Mouse (Mus musculus) gastrocnemius, postnatal 14 days (tissue): Measurements from ENCODE around the gene Otub1. TPM values are rescaled to one million over a fixed set of nuclear protein-coding genes. Genes with fewer than 3 reads are reported as not detected.

Source experiments
- DNase-seq: peaks from one replicate; pipeline ENCODE4 v3.0.0; 2021; ENCODE audit warnings: mixed read lengths
- intact Hi-C: fragments of 180-260 bp; cut with DNase I; formaldehyde crosslinking; loops from one replicate; pipeline ENCODE4 v1.15.1; 2025; ENCODE audit warnings: low total_unique reads
- total RNA-seq, 2 experiments: library from RNA; stranded (reverse); gene quantifications; 2 replicates each; pipeline ENCODE4 v1.2.3; 2021

Gene Otub1
- total RNA-seq, 2 experiments from 2014 or later, result 52.6 to 62.6 TPM

- intact Hi-C loops, result no loop called here
- DNase-seq, result peak; percentile 83
Measured at GRCm38 (mm10) chr19:7153232-7153631, 52.9 kb downstream of the Otub1 start.

- DNase-seq, result no peak
- intact Hi-C loops, result no loop called here
Measured at GRCm38 (mm10) chr19:7151927-7152653, 54.0 kb downstream of the Otub1 start.

GRCm38 (mm10) chr19:7151300-7151926, 54.7 kb downstream of the Otub1 start:
- DNase-seq, result no peak
- intact Hi-C loops, result no loop called here

- DNase-seq, result no peak
- intact Hi-C loops, result no loop called here
Measured at GRCm38 (mm10) chr19:7149158-7149685, 56.9 kb downstream of the Otub1 start.

GRCm38 (mm10) chr19:7148541-7149085, 57.5 kb downstream of the Otub1 start:
- no peak for DNase-seq
- intact Hi-C loops, result no loop called here

Other genes with a start within 250 kb of the Otub1 start
- gene Ppp1r14b, start 231.3 kb downstream of the Otub1 start, total RNA-seq, result 100 to 1,000 TPM; 139 to 184 TPM
- 10 to 100 TPM; 10.9 to 11.6 TPM for gene Plcb3, start 229.8 kb downstream of the Otub1 start, total RNA-seq
- 10 to 100 TPM; 13.0 to 13.7 TPM for gene Fkbp2, start 225.8 kb downstream of the Otub1 start, total RNA-seq
- 100 to 1,000 TPM in 1 of 2 experiments, 10 to 100 TPM in 1; 90.8 to 118 TPM for gene Vegfb, start 218.7 kb downstream of the Otub1 start, total RNA-seq
- gene Dnajc4, start 213.7 kb downstream of the Otub1 start, total RNA-seq, result 10 to 100 TPM; 30.7 to 32.4 TPM
- 10 to 100 TPM; 15.7 to 18.9 TPM for gene Nudt22, start 210.2 kb downstream of the Otub1 start, total RNA-seq
- gene Trpt1, start 210.2 kb downstream of the Otub1 start, total RNA-seq, result 10 to 100 TPM; 19.7 to 20.1 TPM
- gene Fermt3, start 186.8 kb downstream of the Otub1 start, total RNA-seq, result 1 to 10 TPM; 2.0 to 2.2 TPM
- gene Stip1, start 166.3 kb downstream of the Otub1 start, total RNA-seq, result 10 to 100 TPM; 80.3 to 92.4 TPM
- 100 to 1,000 TPM; 187 to 192 TPM for gene Macrod1, start 149.5 kb downstream of the Otub1 start, total RNA-seq
- under 1 TPM; 0.27 to 0.51 TPM for gene Flrt1, start 100.6 kb downstream of the Otub1 start, total RNA-seq
- 100 to 1,000 TPM; 167 TPM for gene Cox8a, start 11.3 kb upstream of the Otub1 start, total RNA-seq
- gene Naa40, start 34.9 kb upstream of the Otub1 start, total RNA-seq, result 10 to 100 TPM in 1 of 2 experiments, 1 to 10 TPM in 1; 9.1 to 11.7 TPM
- gene Rcor2, start 61.0 kb upstream of the Otub1 start, total RNA-seq, result 1 to 10 TPM; 2.1 to 8.8 TPM
- gene Mark2, start 135.5 kb upstream of the Otub1 start, total RNA-seq, result 10 to 100 TPM; 27.7 to 34.1 TPM
- 1 to 10 TPM; 9.4 to 9.5 TPM for gene Spindoc, start 176.7 kb upstream of the Otub1 start, total RNA-seq
- gene 2700081O15Rik, start 211.3 kb upstream of the Otub1 start, total RNA-seq, result 10 to 100 TPM; 10.7 to 11.4 TPM